Comparison of ENCODE assay signal across 8 mouse cellular contexts in the genomic region with DNA sequence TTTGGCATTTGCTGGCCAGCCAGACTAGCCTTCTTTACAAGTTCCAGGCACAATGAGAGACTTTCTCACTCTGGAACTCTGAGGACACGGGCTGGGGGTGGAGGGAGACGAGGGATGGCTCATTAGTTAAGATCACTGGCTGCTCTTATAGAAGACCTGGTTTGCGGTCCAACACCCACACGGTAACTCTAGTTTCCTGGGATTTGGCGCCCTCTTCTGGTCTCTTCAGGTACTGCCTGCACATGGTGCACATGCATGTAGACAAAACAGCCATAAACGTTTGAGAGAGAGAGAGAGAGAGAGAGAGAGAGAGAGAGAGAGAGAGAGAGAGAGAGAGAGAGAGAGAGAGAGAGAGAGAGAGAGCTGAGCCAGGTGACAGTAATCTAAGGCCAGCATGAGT. TPM values are rescaled to one million over a fixed set of nuclear protein-coding genes. Genes with fewer than 3 reads are reported as not detected.
DNase-seq lines count a peak whose midpoint lies in the region; ATAC-seq and TF ChIP-seq lines count a peak whose summit lies in the region.

No protein-coding gene starts in this region.

- peak; percentile 56 for TF ChIP-seq CTCF in lung, postnatal 0 days (IDR thresholded peaks at IDR 0.05)

- H3K36me3 ChIP-seq in forebrain, embryonic 11.5 days (ENCODE audit: control insufficient read depth, insufficient read depth, low read length), result no peaks in the 10 kb centered on the region
- H3K36me3 ChIP-seq in forebrain, embryonic 10.5 days (replicated peaks), result no peaks in the 10 kb centered on the region
- H3K36me3 ChIP-seq in lung, postnatal 0 days (ENCODE audit: insufficient read depth, low read length), result no peaks in the 10 kb centered on the region

- no peak for TF ChIP-seq EP300 in lung, postnatal 0 days (IDR thresholded peaks at IDR 0.05)

- H3K27me3 ChIP-seq in forebrain, embryonic 11.5 days (ENCODE audit: control insufficient read depth, insufficient read depth, low read length), result no peaks in the 10 kb centered on the region
- H3K27me3 ChIP-seq in forebrain, embryonic 10.5 days (ENCODE audit: poor library complexity, severe bottlenecking), result no peaks in the 10 kb centered on the region
- no peaks in the 10 kb centered on the region for H3K27me3 ChIP-seq in lung, postnatal 0 days (replicated peaks; ENCODE audit: insufficient read depth, low read length)

- no peak overlapping the region for H3K4me3 ChIP-seq in forebrain, embryonic 11.5 days (ENCODE audit: low read depth, low read length)
- no peak overlapping the region for H3K4me3 ChIP-seq in forebrain, embryonic 10.5 days
- no peak overlapping the region for H3K4me3 ChIP-seq in lung, postnatal 0 days (ENCODE audit: low read depth, low read length)

- H3K9me3 ChIP-seq in forebrain, embryonic 11.5 days (ENCODE audit: control insufficient read depth, low read length), result no peaks in the 10 kb centered on the region
- H3K9me3 ChIP-seq in forebrain, embryonic 10.5 days, result no peaks in the 10 kb centered on the region
- no peaks in the 10 kb centered on the region for H3K9me3 ChIP-seq in lung, postnatal 0 days (ENCODE audit: low read length)

- no peak overlapping the region for H3K27ac ChIP-seq in forebrain, embryonic 11.5 days (ENCODE audit: low read depth, low read length)
- no peak overlapping the region for H3K27ac ChIP-seq in forebrain, embryonic 10.5 days
- no peak overlapping the region for H3K27ac ChIP-seq in lung, postnatal 0 days (ENCODE audit: low read length)

- DNase-seq in forebrain, embryonic 11.5 days (ENCODE audit: low spot score), result peak; percentile 63
- DNase-seq in forebrain, embryonic 10.5 days (ENCODE audit: extremely low spot score, low spot score), result no peak
- no peak for DNase-seq in lung, postnatal 0 days (ENCODE audit: low spot score)
- DNase-seq in lung, postnatal 25 days (ENCODE audit: low spot score), result no peak
- peak; percentile 23 for DNase-seq in embryo, embryonic 11 days
- peak; percentile 20 for DNase-seq in thymus, postnatal 0 days (ENCODE audit: low spot score)
- no peak for DNase-seq in adrenal gland, adult 18-20 months (ENCODE audit: low spot score in 2 of 2)
- DNase-seq in heart, adult 18-20 months, result no peak

- no peak for ATAC-seq in forebrain, embryonic 11.5 days (replicated peaks; ENCODE audit: low FRiP score)
- no peak for ATAC-seq in lung, postnatal 0 days

- H3K9ac ChIP-seq in forebrain, embryonic 11.5 days (ENCODE audit: low read length), result no peak overlapping the region
- no peak overlapping the region for H3K9ac ChIP-seq in lung, postnatal 0 days (replicated peaks; ENCODE audit: low read depth)

- no peak overlapping the region for H3K4me2 ChIP-seq in forebrain, embryonic 11.5 days (ENCODE audit: low read depth, low read length, severe bottlenecking)
- H3K4me2 ChIP-seq in lung, postnatal 0 days (replicated peaks; ENCODE audit: low read depth, low read length), result no peak overlapping the region

- WGBS in forebrain, embryonic 11.5 days, result 70% methylated on average over 6 of the region's 6 CpGs
- 64% methylated on average over 6 of the region's 6 CpGs for WGBS in forebrain, embryonic 10.5 days
- 67% methylated on average over 6 of the region's 6 CpGs for WGBS in lung, postnatal 0 days

- H3K4me1 ChIP-seq in forebrain, embryonic 11.5 days (replicated peaks; ENCODE audit: control insufficient read depth, insufficient read depth, low read length), result no peaks in the 10 kb centered on the region
- peaks cover 11% of the 10 kb centered on the region for H3K4me1 ChIP-seq in forebrain, embryonic 10.5 days
- H3K4me1 ChIP-seq in lung, postnatal 0 days (ENCODE audit: insufficient read depth, low read depth, low read length), result no peaks in the 10 kb centered on the region

RNA-seq across cellular contexts. Expression of a gene that starts 51.1 kb away (rescaled TPM):
- 5.3 and 6.1 TPM in 2 replicates for polyA plus RNA-seq in forebrain, embryonic 11.5 days (2014; fragmentation: Nextera tagmentation; extraction: Ambion mirVana)
- polyA plus RNA-seq in forebrain, embryonic 10.5 days (2016; fragmentation: Nextera tagmentation; extraction: Ambion mirVana), result 1.9 and 2.2 TPM in 2 replicates
- 0.54 and 0.67 TPM in 2 replicates for polyA plus RNA-seq in lung, postnatal 0 days (2015; fragmentation: Nextera tagmentation; extraction: Ambion mirVana)
- polyA plus RNA-seq in thymus, postnatal 0 days (2015; fragmentation: Nextera tagmentation; extraction: Ambion mirVana), result 0.19 and 0.36 TPM in 2 replicates
- 1 to 10 TPM; 3.8 to 4.4 TPM for total RNA-seq in adrenal gland, adult 18-20 months (2021)
- total RNA-seq in heart, adult 18-20 months (2021), result under 1 TPM; 0.10 to 0.28 TPM

RNA-seq across cellular contexts. Expression of a gene that starts 58.3 kb away (rescaled TPM):
- 0.11 and 0.39 TPM in 2 replicates for polyA plus RNA-seq in forebrain, embryonic 11.5 days (2014; fragmentation: Nextera tagmentation; extraction: Ambion mirVana)
- polyA plus RNA-seq in forebrain, embryonic 10.5 days (2016; fragmentation: Nextera tagmentation; extraction: Ambion mirVana), result 0.25 and 0.42 TPM in 2 replicates
- polyA plus RNA-seq in lung, postnatal 0 days (2015; fragmentation: Nextera tagmentation; extraction: Ambion mirVana), result 2.1 and 2.5 TPM in 2 replicates
- polyA plus RNA-seq in thymus, postnatal 0 days (2015; fragmentation: Nextera tagmentation; extraction: Ambion mirVana), result 1.7 and 1.8 TPM in 2 replicates
- 10 to 100 TPM; 11.7 to 14.9 TPM for total RNA-seq in adrenal gland, adult 18-20 months (2021)
- under 1 TPM; 0.31 to 0.40 TPM for total RNA-seq in heart, adult 18-20 months (2021)

Comparison
In these comparisons a context has a peak if more than half of its experiments do, and no peak if none do; other contexts are left out.
1. DNase-seq: peak in forebrain, embryonic 11.5 days (single experiment), embryo, embryonic 11 days (single experiment) and thymus, postnatal 0 days (single experiment); none in forebrain, embryonic 10.5 days (single experiment), lung, postnatal 0 days (single experiment), lung, postnatal 25 days (single experiment), adrenal gland, adult 18-20 months (0 of 2) and heart, adult 18-20 months (0 of 2).